Mouse (Mus musculus) left cerebral cortex, postnatal 25 days (tissue): ENCODE measurements at regions not wholly inside any gene's neighbourhood (a gene's known extent, or its start where the extent isn't known, plus 50 kb on each side); places are given as distances from the start of the nearest gene placed in this dataset.

Experiments used
- DNase-seq, 2 experiments: peaks; one replicate each; pipeline ENCODE4 v3.0.0; 2022; ENCODE audit warnings: low spot score in 2 of 2, mixed read lengths in 1 of 2
- intact Hi-C: fragments of 180-260 bp; cut with DNase I; formaldehyde crosslinking; loops from one replicate; pipeline ENCODE4 v1.15.1; 2025

GRCm38 (mm10) chr3:148572493-148572892 is 417.9 kb downstream of the Adgrl2 start:
- intact Hi-C loops = no loop called here
- no peak for DNase-seq

- no peak for DNase-seq
- intact Hi-C loops = no loop called here
These were observed 425.6 kb downstream of the Adgrl2 start for GRCm38 (mm10) chr3:148564716-148565115.

- intact Hi-C loops = no loop called here
These were observed 429.1 kb downstream of the Adgrl2 start for GRCm38 (mm10) chr3:148561211-148561610.

GRCm38 (mm10) chr3:148559752-148560460 is 430.4 kb downstream of the Adgrl2 start:
- intact Hi-C loops = no loop called here
- peak in 1 of 2 experiments; percentile 10 for DNase-seq

More at GRCm38 (mm10) chr3:148561211-148561610, 429.1 kb downstream of the Adgrl2 start:
- DNase-seq = no peak

- DNase-seq = no peak
- intact Hi-C loops = no loop called here
These were observed 431.7 kb downstream of the Adgrl2 start for GRCm38 (mm10) chr3:148558592-148559157.

GRCm38 (mm10) chr3:148555324-148555723 is 435.0 kb downstream of the Adgrl2 start:
- DNase-seq = no peak
- intact Hi-C loops = no loop called here

GRCm38 (mm10) chr3:148550716-148551115 is 439.6 kb downstream of the Adgrl2 start:
- no peak for DNase-seq
- intact Hi-C loops = no loop called here

- intact Hi-C loops = no loop called here
- DNase-seq = no peak
These were observed 445.4 kb downstream of the Adgrl2 start for GRCm38 (mm10) chr3:148544929-148545328.

GRCm38 (mm10) chr3:148542217-148542616 is 448.1 kb downstream of the Adgrl2 start:
- intact Hi-C loops = no loop called here
- no peak for DNase-seq

- intact Hi-C loops = no loop called here
- DNase-seq = no peak
These were observed 452.6 kb downstream of the Adgrl2 start for GRCm38 (mm10) chr3:148537669-148538271.

GRCm38 (mm10) chr3:148529893-148530292 is 460.5 kb downstream of the Adgrl2 start:
- no peak for DNase-seq
- intact Hi-C loops = no loop called here

- DNase-seq = no peak
- intact Hi-C loops = no loop called here
These were observed 480.0 kb downstream of the Adgrl2 start for GRCm38 (mm10) chr3:148510381-148510780.

GRCm38 (mm10) chr3:148504928-148505327 is 485.4 kb downstream of the Adgrl2 start:
- no peak for DNase-seq
- intact Hi-C loops = no loop called here

- no peak for DNase-seq
- intact Hi-C loops = no loop called here
These were observed 486.9 kb downstream of the Adgrl2 start for GRCm38 (mm10) chr3:148503432-148503831.

GRCm38 (mm10) chr3:148501801-148502200 is 488.6 kb downstream of the Adgrl2 start:
- intact Hi-C loops = no loop called here
- DNase-seq = no peak

GRCm38 (mm10) chr3:148496672-148497071 is 493.7 kb downstream of the Adgrl2 start:
- DNase-seq = no peak
- intact Hi-C loops = no loop called here

- intact Hi-C loops = no loop called here
These were observed 499.1 kb downstream of the Adgrl2 start for GRCm38 (mm10) chr3:148491287-148491686.

GRCm38 (mm10) chr3:148489201-148489600 is 501.2 kb downstream of the Adgrl2 start:
- intact Hi-C loops = no loop called here
- no peak for DNase-seq

More at GRCm38 (mm10) chr3:148491287-148491686, 499.1 kb downstream of the Adgrl2 start:
- no peak for DNase-seq

- intact Hi-C loops = no loop called here
- DNase-seq = no peak
These were observed 502.4 kb downstream of the Adgrl2 start for GRCm38 (mm10) chr3:148487949-148488348.

- intact Hi-C loops = no loop called here
These were observed 514.5 kb downstream of the Adgrl2 start for GRCm38 (mm10) chr3:148475862-148476261.

GRCm38 (mm10) chr3:148472943-148473444 is 517.4 kb downstream of the Adgrl2 start:
- intact Hi-C loops = no loop called here
- DNase-seq = no peak

More at GRCm38 (mm10) chr3:148475862-148476261, 514.5 kb downstream of the Adgrl2 start:
- DNase-seq = no peak
